Mouse (Mus musculus): ENCODE data around the gene Pcnx2.

Gene Pcnx2

DNA sequence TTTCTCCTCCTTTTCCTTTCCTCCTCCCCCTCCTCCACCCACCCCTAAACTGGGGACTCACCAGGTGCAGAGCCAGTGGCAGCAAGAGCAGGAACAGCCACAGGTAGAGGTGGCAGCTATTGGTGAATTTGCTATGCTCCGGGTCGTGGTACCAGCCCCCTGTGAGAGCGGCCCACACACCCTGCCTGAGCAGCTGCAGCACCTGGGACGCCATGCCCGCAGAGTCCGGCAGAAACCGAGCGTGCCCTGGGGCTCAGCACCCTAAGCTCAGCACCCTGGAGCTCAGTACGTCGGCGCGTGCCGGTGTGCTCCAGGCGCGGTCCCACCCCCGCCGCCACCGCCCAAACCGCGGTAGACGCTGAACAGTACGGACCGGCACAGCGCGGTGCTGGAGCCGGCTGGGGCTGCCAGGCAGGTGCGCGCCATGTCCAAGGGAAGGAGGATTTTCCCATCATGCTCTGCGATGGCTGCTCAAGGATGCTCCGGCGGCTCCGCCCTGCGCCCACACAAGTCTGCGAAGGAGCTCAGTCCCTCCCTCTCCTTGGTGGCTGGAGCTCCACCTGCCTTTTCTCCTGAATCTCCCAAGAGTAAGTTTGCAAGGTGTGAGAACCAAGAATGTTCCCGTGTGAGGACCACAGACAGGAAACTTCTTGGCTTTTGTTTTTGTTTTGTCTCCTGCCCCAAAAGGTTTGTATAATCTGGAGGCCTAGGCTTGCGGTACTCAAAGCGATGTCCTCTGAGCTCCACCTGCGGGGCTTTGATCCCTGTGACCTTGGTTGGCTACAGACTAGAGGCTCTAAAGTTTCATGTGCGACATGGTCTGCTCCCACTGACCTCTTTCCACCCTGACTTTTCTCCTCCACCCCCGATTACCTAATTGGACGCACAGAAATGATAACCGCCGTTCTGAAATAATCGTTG is at the start of gene Pcnx2:
TSS of gene Pcnx2 (minus strand) at position 450 of the 921 bp plus-strand sequence.
- DNase-seq (ENCODE audit: low spot score) = peak; percentile 33

DNA sequence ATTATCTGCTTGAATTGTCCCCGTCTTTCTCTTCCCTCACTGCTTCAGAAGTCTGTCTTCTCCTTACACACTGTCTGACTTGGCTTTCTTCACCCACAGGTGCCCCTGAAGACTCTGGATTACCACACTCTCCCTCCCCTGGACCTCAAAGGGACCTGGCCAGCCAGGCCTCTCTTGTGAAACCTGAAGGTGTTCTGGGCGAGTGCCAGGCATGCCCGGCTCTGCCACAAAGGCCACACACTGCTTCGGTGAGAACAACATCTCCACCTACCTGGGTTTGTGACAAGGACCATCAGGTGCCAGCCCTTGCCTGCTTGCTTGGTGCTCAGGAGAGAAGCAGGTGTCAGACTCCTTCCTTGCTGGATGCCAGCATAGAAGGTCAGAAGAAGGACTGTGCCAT is 46.4 kb upstream of the Pcnx2 start:
- DNase-seq (ENCODE audit: low spot score) = no peak

GRCm38 (mm10) chr8:125935649-125936048 is 37.5 kb upstream of the Pcnx2 start:
- peak; percentile 86 for DNase-seq (ENCODE audit: low spot score)

- no peak for DNase-seq (ENCODE audit: low spot score)
Observed at GRCm38 (mm10) chr8:125931822-125932221, 33.7 kb upstream of the Pcnx2 start.

DNA sequence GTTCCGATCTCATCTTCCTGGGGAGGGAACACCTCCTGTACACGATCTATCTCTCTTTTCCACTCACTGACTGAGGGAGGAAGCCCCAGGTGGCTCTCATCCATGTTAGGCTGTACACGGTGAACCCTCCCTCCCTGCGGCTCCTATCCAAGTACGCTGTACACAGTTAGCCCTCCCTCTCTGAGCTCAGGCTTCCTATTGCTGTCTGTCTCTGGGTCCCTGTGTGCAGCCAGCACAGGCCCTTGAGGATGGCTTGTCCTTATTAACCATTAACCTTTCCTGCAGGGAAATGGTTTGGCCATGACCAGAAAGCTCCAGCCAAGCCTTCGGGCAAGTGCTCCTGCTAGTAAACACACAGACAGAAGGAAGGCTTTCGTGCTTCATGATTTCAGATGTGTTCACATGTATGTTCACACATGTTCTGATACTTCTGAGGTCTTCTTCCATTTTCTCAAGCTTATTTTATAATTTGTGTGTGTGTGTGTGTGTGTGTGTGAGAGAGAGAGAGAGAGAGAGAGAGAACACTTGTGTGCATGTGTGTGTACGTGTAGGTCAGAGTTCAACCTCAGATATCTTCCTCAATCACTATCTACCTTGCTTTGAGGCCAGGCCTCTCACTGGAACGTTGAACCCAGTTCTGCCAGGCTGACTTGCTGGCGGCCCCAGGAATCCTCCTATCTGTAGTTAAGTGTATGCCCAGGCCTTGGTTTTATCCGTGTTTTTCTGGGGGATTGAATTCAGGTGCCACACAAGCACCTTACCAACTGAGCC is 32.3 kb upstream of the Pcnx2 start:
- no peak for DNase-seq (ENCODE audit: low spot score)

GRCm38 (mm10) chr8:125926636-125927035 is 28.5 kb upstream of the Pcnx2 start:
- no peak for DNase-seq (ENCODE audit: low spot score)

GRCm38 (mm10) chr8:125922333-125922732 is 24.2 kb upstream of the Pcnx2 start:
- no peak for DNase-seq (ENCODE audit: low spot score)

GRCm38 (mm10) chr8:125920761-125921160 is 22.6 kb upstream of the Pcnx2 start:
- no peak for DNase-seq (ENCODE audit: low spot score)

- no peak for DNase-seq (ENCODE audit: low spot score)
Observed at GRCm38 (mm10) chr8:125920281-125920680, 22.2 kb upstream of the Pcnx2 start.

DNA sequence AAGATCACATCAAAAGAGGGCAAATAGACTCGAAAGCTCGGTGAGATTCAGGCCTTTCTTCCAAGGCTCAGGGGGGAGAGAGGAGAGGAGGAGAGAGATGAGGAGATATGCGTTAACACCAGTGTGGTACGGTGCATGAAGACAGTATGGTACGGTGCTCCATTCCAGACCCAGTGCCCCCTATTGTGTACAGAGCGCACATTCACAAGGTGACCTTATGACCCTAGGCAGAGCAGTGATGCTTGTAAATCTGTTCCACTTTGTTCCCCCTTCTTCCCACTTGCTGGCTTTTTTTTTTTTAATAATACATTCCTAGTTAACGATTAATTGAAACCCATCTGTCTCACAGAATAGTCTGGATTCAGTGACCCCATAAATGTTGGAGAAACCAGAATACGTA is 21.4 kb upstream of the Pcnx2 start:
- peak; percentile 42 for DNase-seq (ENCODE audit: low spot score)

- DNase-seq (ENCODE audit: low spot score) = no peak
Observed at GRCm38 (mm10) chr8:125918719-125919118, 20.6 kb upstream of the Pcnx2 start.

GRCm38 (mm10) chr8:125917013-125917412 is 18.9 kb upstream of the Pcnx2 start:
- DNase-seq (ENCODE audit: low spot score) = no peak

DNA sequence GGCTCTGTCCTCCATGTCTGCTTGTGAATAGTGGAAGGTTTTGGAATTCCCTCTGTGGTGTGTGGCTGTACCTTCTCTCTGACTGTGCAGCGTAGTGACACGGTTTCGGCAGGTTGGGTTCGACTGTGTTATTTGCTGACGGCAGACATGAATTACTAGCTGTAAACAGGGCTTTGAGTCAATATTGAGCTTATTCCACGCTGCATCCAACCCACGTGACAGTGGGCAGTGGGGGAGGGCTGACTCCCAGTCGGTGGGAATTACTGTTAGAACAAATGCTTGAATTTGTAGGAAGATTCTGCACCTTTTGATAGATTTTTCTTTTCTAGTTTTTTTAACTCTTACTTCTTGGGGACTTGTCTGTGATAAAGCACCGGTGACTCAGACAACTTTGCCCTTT is 16.3 kb upstream of the Pcnx2 start:
- no peak for DNase-seq (ENCODE audit: low spot score)

DNA sequence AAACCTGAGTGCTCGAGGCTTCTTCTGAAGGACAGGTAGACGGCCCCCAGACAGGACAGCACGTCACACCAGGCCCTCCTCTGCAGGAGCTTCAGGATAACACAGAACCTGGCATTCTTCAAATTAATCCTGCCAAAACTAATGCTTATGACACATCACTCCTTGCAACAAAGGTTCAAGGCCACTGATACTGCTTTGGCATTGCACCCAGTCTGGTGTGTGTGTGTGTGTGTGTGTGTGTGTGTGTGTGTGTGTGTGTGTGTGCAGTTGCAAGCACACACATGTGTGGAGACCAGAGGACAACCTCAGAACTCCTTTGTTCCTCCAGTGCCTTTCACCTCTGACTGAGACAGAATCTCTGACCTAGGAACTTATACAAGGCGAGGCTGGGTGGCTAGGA is 15.1 kb upstream of the Pcnx2 start:
- DNase-seq (ENCODE audit: low spot score) = no peak

DNA sequence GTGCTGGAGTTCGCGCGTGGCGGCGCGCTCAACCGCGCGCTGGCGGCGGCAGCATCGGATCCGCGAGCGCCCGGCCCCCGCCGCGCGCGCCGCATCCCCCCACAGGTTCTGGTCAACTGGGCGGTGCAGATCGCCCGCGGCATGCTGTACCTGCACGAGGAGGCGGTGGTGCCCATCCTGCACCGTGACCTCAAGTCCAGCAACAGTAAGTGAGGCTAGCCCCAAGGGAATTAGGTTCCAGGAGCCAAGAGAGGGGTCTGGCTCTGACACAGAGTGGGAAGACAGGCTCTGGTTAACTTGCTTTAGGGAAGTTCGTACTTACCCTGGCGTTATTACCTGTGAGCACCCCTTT is 13.1 kb upstream of the Pcnx2 start:
- no peak for DNase-seq (ENCODE audit: low spot score)

DNA sequence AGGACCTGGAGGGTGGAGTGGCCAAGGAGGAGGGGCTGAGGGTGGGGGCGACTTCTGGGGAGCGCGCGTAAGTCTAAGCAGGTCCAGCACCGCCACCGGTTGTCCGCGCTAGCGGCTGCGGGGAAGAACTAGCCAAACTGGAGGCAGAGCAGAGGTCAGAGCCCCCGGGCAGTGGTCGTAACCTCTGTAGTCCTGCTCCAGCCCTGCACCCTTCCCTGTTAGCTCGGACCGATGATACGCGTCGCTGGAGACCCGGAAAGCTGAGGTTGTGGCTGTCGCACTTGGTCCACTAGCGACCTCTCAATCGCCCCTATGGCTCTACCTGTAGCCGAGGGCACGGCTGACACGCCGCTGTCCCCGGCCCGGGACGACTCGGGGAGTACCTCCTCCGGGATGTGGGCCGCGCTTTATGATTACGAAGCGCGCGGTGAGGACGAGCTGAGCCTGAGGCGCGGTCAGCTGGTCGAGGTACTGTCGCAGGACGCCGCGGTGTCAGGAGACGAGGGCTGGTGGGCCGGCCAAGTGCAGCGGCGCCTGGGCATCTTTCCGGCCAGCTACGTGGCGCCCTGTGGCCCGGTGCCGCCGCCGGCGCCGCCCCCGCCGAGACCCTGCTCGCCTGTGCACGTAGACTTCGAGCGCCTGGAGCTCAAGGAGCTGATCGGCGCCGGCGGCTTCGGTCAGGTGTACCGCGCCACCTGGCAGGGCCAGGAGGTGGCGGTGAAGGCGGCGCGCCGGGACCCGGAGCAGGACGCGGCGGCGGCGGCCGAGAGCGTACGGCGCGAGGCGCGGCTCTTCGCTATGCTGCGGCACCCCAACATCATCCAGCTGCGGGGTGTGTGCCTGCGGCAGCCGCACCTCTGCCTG is 12.5 kb upstream of the Pcnx2 start, which contains the start of gene Map3k21:
TSS of gene Map3k21 (plus strand) at position 86 of the 864 bp plus-strand sequence.
- peak; percentile 55 for DNase-seq (ENCODE audit: low spot score)

DNA sequence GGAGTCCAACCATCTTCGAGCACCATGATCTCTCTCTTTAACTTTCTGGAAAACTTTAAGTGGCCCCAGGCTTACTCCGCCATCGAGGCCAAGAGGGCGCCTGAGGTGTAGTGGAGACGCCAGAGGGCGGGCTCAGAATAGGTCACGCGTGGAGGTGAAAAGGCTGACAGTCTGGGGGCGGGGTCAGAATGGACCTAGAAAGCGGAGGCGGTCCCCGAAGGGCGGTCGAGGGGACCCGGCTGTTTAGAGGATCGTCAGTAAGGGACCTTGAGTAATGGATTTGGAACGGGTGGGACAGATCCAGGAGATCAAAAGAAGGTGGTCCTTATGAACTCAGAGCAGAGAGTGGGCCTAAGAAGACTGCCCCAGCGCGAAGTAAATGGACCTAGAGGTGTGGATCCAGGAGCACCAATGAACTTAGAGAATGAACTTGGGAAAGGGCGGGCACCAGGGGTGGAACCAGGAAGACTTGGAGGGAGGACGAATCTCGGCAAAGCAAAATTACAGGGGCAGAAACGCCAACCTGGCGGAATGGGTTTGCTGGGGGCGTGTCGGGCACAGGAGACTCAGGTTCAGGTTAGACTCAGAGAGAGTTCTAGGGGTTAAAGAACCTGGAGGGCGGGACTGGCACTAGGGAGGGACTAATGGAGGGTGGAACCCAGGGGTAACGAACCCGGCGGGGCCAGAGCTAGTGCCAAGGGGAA is 11.7 kb upstream of the Pcnx2 start:
- DNase-seq (ENCODE audit: low spot score) = no peak

GRCm38 (mm10) chr8:125907311-125907710 is 9.2 kb upstream of the Pcnx2 start:
- DNase-seq (ENCODE audit: low spot score) = no peak

GRCm38 (mm10) chr8:125905341-125905740 is 7.2 kb upstream of the Pcnx2 start:
- DNase-seq (ENCODE audit: low spot score) = no peak

GRCm38 (mm10) chr8:125902521-125902920 is 4.4 kb upstream of the Pcnx2 start:
- no peak for DNase-seq (ENCODE audit: low spot score)

DNA sequence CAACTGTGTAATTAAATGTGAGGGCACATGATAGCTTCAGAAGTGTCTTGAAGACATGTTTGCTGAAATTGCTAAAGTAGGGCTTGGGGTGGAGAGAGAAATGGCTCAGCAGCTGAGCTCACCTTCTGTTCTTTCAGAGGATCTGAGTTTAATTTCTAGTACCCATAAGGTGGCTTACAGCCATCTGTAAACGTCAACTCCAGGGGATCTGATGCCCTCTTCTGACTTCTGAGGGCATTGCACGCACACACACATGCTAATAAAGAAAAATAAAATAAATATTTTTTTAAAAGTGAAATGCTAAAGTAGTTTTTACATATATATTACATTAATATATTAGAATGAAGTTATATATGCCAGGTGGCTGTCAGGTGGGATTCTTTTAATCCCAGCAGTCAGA is 3.0 kb upstream of the Pcnx2 start:
- no peak for DNase-seq (ENCODE audit: low spot score)

GRCm38 (mm10) chr8:125898899-125899298 is 782 bp upstream of the Pcnx2 start:
- peak; percentile 75 for DNase-seq (ENCODE audit: low spot score)

Data from embryo, embryonic 10 days (tissue).